Comparison of ENCODE assay signal across 13 mouse cellular contexts in the genomic region with DNA sequence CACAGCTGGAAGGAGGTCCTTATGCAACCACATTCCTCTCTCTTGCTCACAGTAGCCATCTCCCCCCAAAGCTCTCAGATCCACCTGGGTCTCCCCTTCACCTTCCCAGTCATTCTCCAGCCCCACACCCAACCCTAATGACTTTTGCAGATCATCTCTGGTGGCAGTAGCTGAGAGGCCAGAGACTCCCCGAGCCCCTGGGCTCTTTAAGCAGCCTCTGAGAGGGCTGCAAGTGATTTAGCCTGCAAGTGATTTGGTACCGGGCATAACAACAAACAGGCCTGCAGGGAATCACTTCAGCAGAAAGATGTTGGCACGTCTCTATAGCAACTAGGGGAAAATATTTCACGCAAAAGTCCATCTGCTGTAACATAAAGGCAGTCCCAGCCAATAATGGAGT.
DNase-seq lines count a peak whose midpoint lies in the region; ATAC-seq lines count a peak whose summit lies in the region.
"Had no signal": no experiment of that assay in that cellular context is flagged by ENCODE, and none has a peak within 500 bp of the region (broad histone marks: within the 10 kb centered on the region; RNA-seq: fewer than 3 reads in every experiment).

No protein-coding gene starts in this region.

- no peak overlapping the region for H3K4me3 ChIP-seq in hindbrain, embryonic 15.5 days
- no peak overlapping the region for H3K4me3 ChIP-seq in hindbrain, embryonic 12.5 days
- no peak overlapping the region for H3K4me3 ChIP-seq in limb, embryonic 12.5 days (replicated peaks)
- H3K4me3 ChIP-seq: heart, adult 2 months; liver, embryonic 13.5 days; megakaryocyte, embryonic 14.5 days had no signal

- H3K4me2 ChIP-seq in hindbrain, embryonic 15.5 days, result no peak overlapping the region
- no peak overlapping the region for H3K4me2 ChIP-seq in hindbrain, embryonic 12.5 days (replicated peaks)
- peak overlapping the region; percentile 30; the same call in 1 of the 2 replicates for H3K4me2 ChIP-seq in limb, embryonic 12.5 days
- H3K4me2 ChIP-seq: liver, embryonic 13.5 days had no signal

- DNase-seq in brain, adult 2 months (ENCODE audit: low read depth, low spot score), result peak; percentile 39
- DNase-seq in embryo, embryonic 11.5 days (ENCODE audit: low read depth, low spot score), result peak; percentile 26
- no peak for DNase-seq in spleen, postnatal 10 days (ENCODE audit: low spot score in 2 of 2)
- no peak for DNase-seq in gastrocnemius, adult 18-20 months (ENCODE audit: low spot score)
- DNase-seq: cerebellum, postnatal 36 days; heart, adult 2 months; kidney, adult 9 months; liver, embryonic 13.5 days had no signal

- H3K4me1 ChIP-seq in hindbrain, embryonic 15.5 days (replicated peaks), result peaks cover 15% of the 10 kb centered on the region
- H3K4me1 ChIP-seq in hindbrain, embryonic 12.5 days, result peaks cover 4% of the 10 kb centered on the region
- H3K4me1 ChIP-seq in limb, embryonic 12.5 days (replicated peaks), result peaks cover 17% of the 10 kb centered on the region
- H3K4me1 ChIP-seq: liver, embryonic 13.5 days; megakaryocyte, embryonic 14.5 days had no signal

- H3K9ac ChIP-seq in hindbrain, embryonic 15.5 days, result no peak overlapping the region
- H3K9ac ChIP-seq in hindbrain, embryonic 12.5 days, result no peak overlapping the region
- H3K9ac ChIP-seq in limb, embryonic 12.5 days (replicated peaks), result no peak overlapping the region
- H3K9ac ChIP-seq: liver, embryonic 13.5 days had no signal

- H3K36me3 ChIP-seq in hindbrain, embryonic 15.5 days, result no peaks in the 10 kb centered on the region
- no peaks in the 10 kb centered on the region for H3K36me3 ChIP-seq in hindbrain, embryonic 12.5 days
- no peaks in the 10 kb centered on the region for H3K36me3 ChIP-seq in limb, embryonic 12.5 days
- H3K36me3 ChIP-seq: liver, embryonic 13.5 days had no signal

- H3K9me3 ChIP-seq in hindbrain, embryonic 15.5 days, result no peaks in the 10 kb centered on the region
- no peaks in the 10 kb centered on the region for H3K9me3 ChIP-seq in hindbrain, embryonic 12.5 days (replicated peaks)
- no peaks in the 10 kb centered on the region for H3K9me3 ChIP-seq in limb, embryonic 12.5 days
- H3K9me3 ChIP-seq: liver, embryonic 13.5 days; megakaryocyte, embryonic 14.5 days had no signal

- no peaks in the 10 kb centered on the region for H3K27me3 ChIP-seq in hindbrain, embryonic 15.5 days
- H3K27me3 ChIP-seq in hindbrain, embryonic 12.5 days, result no peaks in the 10 kb centered on the region
- H3K27me3 ChIP-seq in limb, embryonic 12.5 days, result 0 out of 2 replicates have a peak, but pooled peaks cover 3% of the 10 kb centered on the region
- H3K27me3 ChIP-seq: liver, embryonic 13.5 days; megakaryocyte, embryonic 14.5 days; Patski had no signal

- 19% methylated on average over 4 of the region's 4 CpGs for WGBS in hindbrain, embryonic 15.5 days
- WGBS in hindbrain, embryonic 12.5 days, result 25% methylated on average over 4 of the region's 4 CpGs
- 11% methylated on average over 4 of the region's 4 CpGs for WGBS in limb, embryonic 12.5 days

- H3K27ac ChIP-seq in hindbrain, embryonic 15.5 days (replicated peaks), result peak overlapping the region; percentile 54; the same call in 1 of the 2 replicates
- no peak overlapping the region for H3K27ac ChIP-seq in hindbrain, embryonic 12.5 days
- H3K27ac ChIP-seq in limb, embryonic 12.5 days, result peak overlapping the region; percentile 74
- H3K27ac ChIP-seq: heart, adult 2 months; liver, embryonic 13.5 days had no signal

- no peak for ATAC-seq in hindbrain, embryonic 15.5 days (ENCODE audit: low FRiP score, low read depth)
- ATAC-seq in hindbrain, embryonic 12.5 days (ENCODE audit: low FRiP score), result no peak
- ATAC-seq in limb, embryonic 12.5 days (ENCODE audit: insufficient number of reproducible peaks, insufficient read depth, low FRiP score, low TSS enrichment, low read depth), result peak; percentile 79
- ATAC-seq: Patski had no signal

Comparison
In these comparisons a context has a peak if more than half of its experiments do, and no peak if none do; other contexts are left out.
1. DNase-seq: peak in brain, adult 2 months (single experiment) and embryo, embryonic 11.5 days (single experiment); none in spleen, postnatal 10 days (0 of 2) and gastrocnemius, adult 18-20 months (single experiment).